Mouse (Mus musculus) liver, adult 2 months (tissue): ENCODE results near the gene Fat3. TPM values are rescaled to one million over a fixed set of nuclear protein-coding genes. Genes with fewer than 3 reads are reported as not detected.

Experiments
- DNase-seq: peaks from one replicate; pipeline ENCODE4 v3.0.0-alpha.2; 2011; ENCODE audit warnings: low read depth, low spot score; ENCODE audit errors: extremely low read depth
- H3K27ac ChIP-seq: fragments of 200-500 bp; replicated peaks from 2 replicates; pipeline ENCODE4 v1.5.1; 2012; ENCODE audit warnings: low read depth, mild to moderate bottlenecking, control low read depth, inconsistent platforms, low read length; ENCODE audit not compliant: insufficient read depth
- H3K27me3 ChIP-seq: fragments of 200-500 bp; 2 replicates; pipeline ENCODE4 v1.6.1; 2012; ENCODE audit warnings: mild to moderate bottlenecking, moderate library complexity, low read length, inconsistent platforms; ENCODE audit not compliant: control insufficient read depth, insufficient read depth
- H3K36me3 ChIP-seq: fragments of 200-500 bp; 2 replicates; pipeline ENCODE4 v1.6.1; 2012; ENCODE audit warnings: low read length, inconsistent platforms; ENCODE audit not compliant: control insufficient read depth, insufficient read depth
- H3K4me1 ChIP-seq: fragments of 200-500 bp; 2 replicates; pipeline ENCODE4 v1.6.1; 2011; ENCODE audit warnings: low read length; ENCODE audit not compliant: control insufficient read depth, insufficient read depth
- H3K4me3 ChIP-seq: fragments of 200-500 bp; 2 replicates; pipeline ENCODE4 v1.5.1; 2011; ENCODE audit warnings: low read depth, mild to moderate bottlenecking, control low read depth, low read length, moderate library complexity; ENCODE audit not compliant: insufficient read depth
- H3K79me2 ChIP-seq: fragments of 200-500 bp; 2 replicates; pipeline ENCODE4 v1.6.1; 2012; ENCODE audit warnings: inconsistent platforms, mild to moderate bottlenecking, low read length, moderate library complexity; ENCODE audit not compliant: control insufficient read depth, insufficient read depth
- H3K9ac ChIP-seq: fragments of 200-500 bp; 2 replicates; pipeline ENCODE4 v1.6.1; 2012; ENCODE audit warnings: low read depth, mild to moderate bottlenecking, control low read depth, inconsistent platforms, low read length
- CTCF ChIP-seq: fragments of 200-500 bp; IDR thresholded peaks from 2 replicates; pipeline ENCODE4 v1.5.1; 2011; ENCODE audit warnings: low read depth, low read length, control low read depth
- POLR2A ChIP-seq: fragments of 200-500 bp; IDR thresholded peaks from 2 replicates; pipeline ENCODE4 v1.6.1; 2011; ENCODE audit warnings: low read length, control low read depth; ENCODE audit not compliant: insufficient read depth; ENCODE audit errors: extremely low read depth
- WGBS: fragments of 180-500 bp; shearing (Covaris S2); methylation state at CpG from one replicate; pipeline ENCODE4 v1.1.7; 2018; 5-methylcytosine and 5-hydroxymethylcytosine counted together
- polyA plus RNA-seq: library from polyadenylated mRNA; depleted of rRNA; stranded (reverse); fragments of >200 nt; gene quantifications from 2 replicates; pipeline ENCODE4 v1.2.3, GENCODE M21; 2012
- total RNA-seq: library from RNA; depleted of rRNA; stranded (reverse); fragments of >200 nt; gene quantifications from 2 replicates; pipeline ENCODE4 v1.2.3, GENCODE M21; 2014

Fat3 gene
- total and polyA plus RNA-seq, 2 experiments, result 0.09 TPM; not detected in 1

DNA sequence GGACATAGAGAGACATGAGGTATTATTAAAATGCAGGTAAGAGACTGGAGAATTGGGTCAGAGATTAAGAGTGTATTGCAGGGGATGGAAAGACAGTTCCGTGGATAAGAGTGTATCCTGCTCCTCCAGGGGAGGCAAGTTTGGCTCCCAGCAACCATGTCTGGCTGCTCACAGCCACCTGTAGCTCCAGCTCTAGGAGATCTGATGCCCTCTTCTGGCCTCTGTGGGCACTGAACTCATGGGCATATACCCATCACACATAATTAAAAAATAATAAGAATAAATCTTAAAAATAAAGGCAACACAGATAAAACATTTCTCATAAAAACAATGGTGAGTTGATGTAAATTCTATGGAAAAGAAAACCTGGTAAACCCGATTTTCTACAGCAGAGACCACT is 525.1 kb downstream of the Fat3 start:
- Histone ChIP-seq H3K79me2 (no peaks in the 10 kb centered on the region), H3K27me3 (no peaks in the 10 kb centered on the region), H3K27ac (no peak overlapping the region), H3K4me3 (no peak overlapping the region), H3K9ac (no peak overlapping the region), H3K36me3 (no peaks in the 10 kb centered on the region), H3K4me1 (no peaks in the 10 kb centered on the region)
- DNase-seq, result no peak
- no peak for TF ChIP-seq POLR2A
- 91% methylated on average over 2 of the region's 2 CpGs for WGBS

DNA sequence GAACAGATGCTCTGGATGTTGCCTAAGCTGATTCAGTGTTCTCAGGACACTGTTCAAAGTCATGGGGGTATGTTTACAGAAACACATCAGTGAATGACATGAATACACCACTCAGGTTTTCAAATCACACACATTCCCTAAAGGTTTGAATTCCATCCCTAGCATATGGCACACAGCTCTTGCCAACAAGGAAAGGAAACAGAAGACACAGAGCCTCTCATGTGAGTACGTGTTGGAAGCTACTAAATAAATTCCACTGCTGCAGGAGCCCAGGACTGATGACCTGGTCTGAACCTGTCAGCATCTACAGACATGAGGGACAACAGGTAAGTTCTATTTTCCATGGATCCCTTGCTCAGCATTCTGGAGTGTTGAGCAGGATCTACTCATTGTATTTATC is 528.9 kb downstream of the Fat3 start:
- WGBS, result 75% methylated on average over 1 of the region's 1 CpGs

DNA sequence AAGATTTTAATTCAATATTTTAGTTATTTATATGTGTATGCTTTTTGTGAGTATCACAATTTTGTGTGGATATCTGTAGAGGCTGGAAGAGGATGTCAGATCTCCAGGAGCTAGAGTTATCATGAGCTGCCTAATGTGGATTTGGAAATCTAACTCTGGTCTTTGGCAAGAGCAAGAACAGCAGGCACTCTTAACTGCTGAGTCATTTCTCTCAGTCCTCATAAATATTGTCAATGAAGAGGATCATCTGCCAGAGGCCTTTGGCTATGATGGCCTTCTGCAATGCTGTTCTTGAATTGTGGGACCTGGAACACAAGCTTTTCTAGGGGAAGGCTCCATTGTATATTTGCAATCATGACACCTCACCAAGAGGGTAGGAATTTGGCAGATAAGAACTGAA is 529.7 kb downstream of the Fat3 start:
- Histone ChIP-seq H3K4me1 (no peaks in the 10 kb centered on the region), H3K27me3 (no peaks in the 10 kb centered on the region), H3K36me3 (no peaks in the 10 kb centered on the region), H3K79me2 (no peaks in the 10 kb centered on the region), H3K9ac (no peak overlapping the region), H3K27ac (no peak overlapping the region), H3K4me3 (no peak overlapping the region)
- DNase-seq, result peak; percentile 7
- TF ChIP-seq CTCF (no peak), POLR2A (no peak)

More for the DNA sequence above, 528.9 kb downstream of the Fat3 start:
- no peaks in the 10 kb centered on the region for H3K36me3 ChIP-seq
- H3K4me1 ChIP-seq, result no peaks in the 10 kb centered on the region
- no peaks in the 10 kb centered on the region for H3K79me2 ChIP-seq
- H3K9ac ChIP-seq, result no peak overlapping the region
- H3K4me3 ChIP-seq, result no peak overlapping the region
- H3K27ac ChIP-seq, result no peak overlapping the region
- DNase-seq, result no peak
- H3K27me3 ChIP-seq, result no peaks in the 10 kb centered on the region
- TF ChIP-seq POLR2A (no peak), CTCF (no peak)

DNA sequence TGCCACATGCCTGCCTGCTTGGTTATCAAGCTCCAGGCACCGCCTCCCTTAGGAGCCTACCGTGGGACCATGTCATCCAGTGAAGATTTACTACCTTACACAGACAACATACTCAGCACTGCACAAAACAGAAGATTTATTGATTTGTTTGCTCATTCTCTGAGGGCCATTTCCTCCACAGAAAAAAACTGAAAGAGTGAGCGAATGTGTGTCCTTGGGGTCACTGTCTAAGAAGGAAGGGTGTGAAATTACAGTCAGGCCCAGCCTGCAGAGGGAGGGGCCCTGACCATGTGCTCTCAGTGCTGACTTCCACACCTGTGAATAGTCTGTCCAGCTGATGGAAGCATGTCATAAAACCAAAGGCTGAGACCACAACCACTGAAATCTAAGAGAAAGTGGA is 536.9 kb downstream of the Fat3 start:
- DNase-seq, result no peak
- TF ChIP-seq CTCF (no peak), POLR2A (no peak)
- 50% methylated on average over 3 of the region's 3 CpGs for WGBS

DNA sequence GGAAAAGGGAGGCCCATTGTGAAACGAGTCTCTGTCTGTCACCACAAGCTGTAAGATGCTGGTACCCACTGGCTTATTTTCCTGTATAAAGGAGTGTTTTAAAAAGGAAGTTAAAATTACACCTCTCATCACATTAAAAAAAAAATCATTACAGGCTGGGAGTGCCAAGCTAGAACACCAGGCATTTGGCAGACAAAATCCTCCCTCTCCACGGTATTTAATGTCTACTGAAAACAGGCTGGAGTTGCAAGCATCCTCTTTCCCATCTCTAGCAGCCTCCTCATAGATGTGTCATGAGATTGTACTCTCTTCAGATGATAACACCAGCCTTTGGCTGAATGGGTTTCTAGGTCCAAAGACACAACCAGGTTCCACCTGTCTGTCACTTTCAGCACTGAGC is 538.2 kb downstream of the Fat3 start:
- no peak for DNase-seq
- TF ChIP-seq POLR2A, result no peak
- no peak for TF ChIP-seq CTCF
- Histone ChIP-seq H3K79me2 (no peaks in the 10 kb centered on the region), H3K36me3 (no peaks in the 10 kb centered on the region), H3K4me1 (no peaks in the 10 kb centered on the region), H3K4me3 (no peak overlapping the region), H3K9ac (no peak overlapping the region), H3K27me3 (no peaks in the 10 kb centered on the region), H3K27ac (no peak overlapping the region)
- 72% methylated on average over 2 of the region's 2 CpGs for WGBS

More for the DNA sequence above, 536.9 kb downstream of the Fat3 start:
- H3K4me3 ChIP-seq, result no peak overlapping the region
- no peaks in the 10 kb centered on the region for H3K79me2 ChIP-seq
- H3K27ac ChIP-seq, result no peak overlapping the region
- no peaks in the 10 kb centered on the region for H3K27me3 ChIP-seq
- no peaks in the 10 kb centered on the region for H3K4me1 ChIP-seq
- no peaks in the 10 kb centered on the region for H3K36me3 ChIP-seq
- H3K9ac ChIP-seq, result no peak overlapping the region

DNA sequence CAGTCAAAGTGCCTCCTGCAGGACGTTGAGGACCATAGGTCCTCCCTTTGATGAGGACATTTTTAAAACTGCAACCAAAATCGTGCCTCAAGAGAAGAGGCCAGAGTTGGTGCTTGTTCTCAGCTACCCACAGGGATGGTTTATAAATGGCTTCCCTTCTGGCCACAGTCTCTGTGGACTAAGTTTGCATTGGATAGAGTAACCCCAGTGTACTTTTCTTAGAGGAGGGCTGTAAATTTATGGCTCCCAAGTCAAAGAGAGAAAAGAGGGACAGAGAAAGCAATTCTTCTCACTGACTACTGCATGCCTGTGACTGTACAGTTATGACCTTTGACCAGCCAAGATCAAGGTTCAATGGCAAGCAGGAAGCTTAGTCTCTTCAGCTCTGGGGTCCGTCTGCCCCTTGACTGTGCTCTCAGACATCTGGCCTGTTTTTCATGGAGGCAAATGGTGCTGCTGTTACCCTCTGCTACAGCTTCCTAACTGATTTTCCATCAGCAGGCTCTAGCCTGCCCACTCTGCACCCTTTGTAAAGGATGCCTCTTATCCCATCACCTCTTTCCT is 542.8 kb downstream of the Fat3 start:
- TF ChIP-seq CTCF, result no peak
- no peak for TF ChIP-seq POLR2A
- no peaks in the 10 kb centered on the region for H3K79me2 ChIP-seq
- H3K4me1 ChIP-seq, result no peaks in the 10 kb centered on the region
- no peak overlapping the region for H3K27ac ChIP-seq
- DNase-seq, result no peak
- no peaks in the 10 kb centered on the region for H3K27me3 ChIP-seq
- H3K4me3 ChIP-seq, result no peak overlapping the region
- no peaks in the 10 kb centered on the region for H3K36me3 ChIP-seq
- no peak overlapping the region for H3K9ac ChIP-seq
- WGBS, result 55% methylated on average over 3 of the region's 3 CpGs
